Mouse (Mus musculus) intestine, postnatal 0 days (tissue): ENCODE results near the gene Rad51d. TPM values are rescaled to one million over a fixed set of nuclear protein-coding genes. Genes with fewer than 3 reads are reported as not detected.
"Not testable (repeated sequence)": the region's sequence is repeated elsewhere in the genome, so short reads cannot be mapped to it uniquely, and the experiment has no call there.

Experiments
- ATAC-seq: fragments of 200-750 bp; cut with Nextera tagmentation; 2 replicates; pipeline ENCODE4 v1.8.0; 2017; ENCODE audit warnings: mild to moderate bottlenecking, moderate TSS enrichment, moderate library complexity
- H3K27ac ChIP-seq: fragments of 300-500 bp; sonication (generic); 2 replicates; pipeline ENCODE4 v1.5.1; 2014; ENCODE audit warnings: mild to moderate bottlenecking, low read depth, low read length, moderate library complexity
- H3K27me3 ChIP-seq: fragments of 300-500 bp; sonication (generic); replicated peaks from 2 replicates; pipeline ENCODE4 v1.6.1; 2014; ENCODE audit warnings: low read length, mixed read lengths; ENCODE audit not compliant: control insufficient read depth, insufficient read depth
- H3K36me3 ChIP-seq: fragments of 300-500 bp; sonication (generic); 2 replicates; pipeline ENCODE4 v1.6.1; 2014; ENCODE audit warnings: mild to moderate bottlenecking, moderate library complexity; ENCODE audit not compliant: control insufficient read depth, insufficient read depth
- H3K4me1 ChIP-seq: fragments of 300-500 bp; sonication (generic); replicated peaks from 2 replicates; pipeline ENCODE4 v1.6.1; 2014; ENCODE audit warnings: antibody characterized with exemption, low read length, mixed read lengths; ENCODE audit not compliant: control insufficient read depth, insufficient read depth
- H3K4me2 ChIP-seq: fragments of 300-500 bp; sonication (generic); replicated peaks from 2 replicates; pipeline ENCODE4 v1.6.1; 2014; ENCODE audit warnings: low read depth, mild to moderate bottlenecking, moderate library complexity
- H3K4me3 ChIP-seq: fragments of 300-500 bp; sonication (generic); 2 replicates; pipeline ENCODE4 v1.5.1; 2014; ENCODE audit warnings: low read depth, low read length
- H3K9ac ChIP-seq: fragments of 300-500 bp; sonication (generic); 2 replicates; pipeline ENCODE4 v1.6.1; 2014; ENCODE audit warnings: mild to moderate bottlenecking, low read depth, low read length
- H3K9me3 ChIP-seq: fragments of 300-500 bp; sonication (generic); 2 replicates; pipeline ENCODE4 v1.6.1; 2016; ENCODE audit warnings: mixed run types; ENCODE audit not compliant: control insufficient read depth
- CTCF ChIP-seq: sonication (generic); IDR thresholded peaks from 2 replicates; pipeline ENCODE4 v1.5.1; 2016; ENCODE audit warnings: low read depth, mild to moderate bottlenecking, control low read depth, antibody characterized with exemption, moderate library complexity
- WGBS: fragments of 180-500 bp; shearing (Covaris S2); extraction: QIAGEN DNeasy Blood & Tissue Kit; methylation state at CpG from one replicate; pipeline ENCODE4 v1.1.7; 2014; 5-methylcytosine and 5-hydroxymethylcytosine counted together
- polyA plus RNA-seq: library from polyadenylated mRNA; unstranded; fragments of >200 nt; fragmentation: Nextera tagmentation; extraction: Ambion mirVana; gene quantifications from 2 replicates; pipeline ENCODE4 v1.2.1, GENCODE M21; 2015

Gene Rad51d
- polyA plus RNA-seq, 1 experiment from 2014 or later, result 9.7 TPM

- ATAC-seq, result no peak
- Histone ChIP-seq H3K4me1 (no peaks in the 10 kb centered on the region), H3K36me3 (no peaks in the 10 kb centered on the region), H3K27me3 (no peaks in the 10 kb centered on the region), H3K9me3 (no peaks in the 10 kb centered on the region), H3K27ac (no peak overlapping the region), H3K9ac (no peak overlapping the region), H3K4me3 (no peak overlapping the region), H3K4me2 (no peak overlapping the region)
- TF ChIP-seq CTCF, result no peak
- WGBS, result 69% methylated on average over 11 of the region's 11 CpGs
These were observed 54.6 kb downstream of the Rad51d start for GRCm38 (mm10) chr11:82835616-82836432.

GRCm38 (mm10) chr11:82834359-82834758, 56.1 kb downstream of the Rad51d start:
- H3K27me3 ChIP-seq, H3K4me1 ChIP-seq, H3K4me3 ChIP-seq, ATAC-seq, H3K9ac ChIP-seq, H3K9me3 ChIP-seq, H3K4me2 ChIP-seq, H3K36me3 ChIP-seq, H3K27ac ChIP-seq: not testable (repeated sequence)
- WGBS, result 75% methylated on average over 7 of the region's 7 CpGs

- Histone ChIP-seq H3K27ac (no peak overlapping the region), H3K4me2 (no peak overlapping the region), H3K4me1 (no peaks in the 10 kb centered on the region), H3K4me3 (no peak overlapping the region), H3K27me3 (no peaks in the 10 kb centered on the region), H3K9ac (no peak overlapping the region), H3K9me3 (no peaks in the 10 kb centered on the region), H3K36me3 (no peaks in the 10 kb centered on the region)
- ATAC-seq, result no peak
- 56% methylated on average over 8 of the region's 8 CpGs for WGBS
- TF ChIP-seq CTCF, result no peak
These were observed 56.5 kb downstream of the Rad51d start for GRCm38 (mm10) chr11:82833929-82834328.

- not testable (repeated sequence) for H3K4me3 ChIP-seq, H3K9me3 ChIP-seq, H3K36me3 ChIP-seq, H3K9ac ChIP-seq, H3K4me1 ChIP-seq, H3K4me2 ChIP-seq, ATAC-seq, H3K27ac ChIP-seq, H3K27me3 ChIP-seq
- 71% methylated on average over 9 of the region's 10 CpGs for WGBS
These were observed 58.0 kb downstream of the Rad51d start for GRCm38 (mm10) chr11:82832402-82832801.

GRCm38 (mm10) chr11:82831008-82831893, 59.2 kb downstream of the Rad51d start:
- H3K27ac ChIP-seq, result no peak overlapping the region
- H3K4me2 ChIP-seq, result no peak overlapping the region
- H3K9ac ChIP-seq, result no peak overlapping the region
- H3K27me3 ChIP-seq, result no peaks in the 10 kb centered on the region
- no peak for ATAC-seq
- no peak for TF ChIP-seq CTCF
- H3K4me1 ChIP-seq, result no peaks in the 10 kb centered on the region
- H3K4me3 ChIP-seq, result no peak overlapping the region
- 45% methylated on average over 10 of the region's 10 CpGs for WGBS
- H3K9me3 ChIP-seq, result no peaks in the 10 kb centered on the region
- no peaks in the 10 kb centered on the region for H3K36me3 ChIP-seq

- Histone ChIP-seq H3K27ac (no peak overlapping the region), H3K4me1 (no peaks in the 10 kb centered on the region), H3K36me3 (no peaks in the 10 kb centered on the region), H3K9ac (no peak overlapping the region), H3K4me3 (no peak overlapping the region), H3K27me3 (no peaks in the 10 kb centered on the region), H3K9me3 (no peaks in the 10 kb centered on the region), H3K4me2 (no peak overlapping the region)
- ATAC-seq, result no peak
- TF ChIP-seq CTCF, result no peak
These were observed 63.6 kb downstream of the Rad51d start for GRCm38 (mm10) chr11:82826818-82827217.

Other genes starting within 250 kb of the Rad51d start
- 0.27 and 0.29 TPM in 2 replicates for gene Cct6b, start 126.3 kb downstream of the Rad51d start, polyA plus RNA-seq
- 19.5 and 21.1 TPM in 2 replicates for gene Zfp830, start 126.3 kb downstream of the Rad51d start, polyA plus RNA-seq
- gene Lig3, start 109.5 kb downstream of the Rad51d start, polyA plus RNA-seq, result 8.4 and 9.2 TPM in 2 replicates
- 9.7 and 9.8 TPM in 2 replicates for gene Rffl, start 19.4 kb downstream of the Rad51d start, polyA plus RNA-seq
- gene Fndc8, start 1.5 kb upstream of the Rad51d start, polyA plus RNA-seq, result 0.09 and 0.16 TPM in 2 replicates
- 8.0 and 10.2 TPM in 2 replicates for gene Nle1, start 17.8 kb upstream of the Rad51d start, polyA plus RNA-seq
- 1.6 and 1.9 TPM in 2 replicates for gene Unc45b, start 19.9 kb upstream of the Rad51d start, polyA plus RNA-seq
- gene Slfn5, start 60.7 kb upstream of the Rad51d start, polyA plus RNA-seq, result 3.7 and 3.9 TPM in 2 replicates
- 5.0 and 5.6 TPM in 2 replicates for gene Slfn9, start 101.2 kb upstream of the Rad51d start, polyA plus RNA-seq
- 0.25 and 0.30 TPM in 2 replicates for gene Slfn8, start 130.2 kb upstream of the Rad51d start, polyA plus RNA-seq
- gene Slfn2, start 174.5 kb upstream of the Rad51d start, polyA plus RNA-seq, result 21.0 and 21.5 TPM in 2 replicates
- gene Slfn1, start 226.2 kb upstream of the Rad51d start, polyA plus RNA-seq, result 0.51 and 0.53 TPM in 2 replicates